Mouse (Mus musculus): ENCODE measurements around the gene Ppip5k2.
A peak's percentile ranks its signal among the peaks of the same experiment; 100 is the strongest.

Gene Ppip5k2

DNA sequence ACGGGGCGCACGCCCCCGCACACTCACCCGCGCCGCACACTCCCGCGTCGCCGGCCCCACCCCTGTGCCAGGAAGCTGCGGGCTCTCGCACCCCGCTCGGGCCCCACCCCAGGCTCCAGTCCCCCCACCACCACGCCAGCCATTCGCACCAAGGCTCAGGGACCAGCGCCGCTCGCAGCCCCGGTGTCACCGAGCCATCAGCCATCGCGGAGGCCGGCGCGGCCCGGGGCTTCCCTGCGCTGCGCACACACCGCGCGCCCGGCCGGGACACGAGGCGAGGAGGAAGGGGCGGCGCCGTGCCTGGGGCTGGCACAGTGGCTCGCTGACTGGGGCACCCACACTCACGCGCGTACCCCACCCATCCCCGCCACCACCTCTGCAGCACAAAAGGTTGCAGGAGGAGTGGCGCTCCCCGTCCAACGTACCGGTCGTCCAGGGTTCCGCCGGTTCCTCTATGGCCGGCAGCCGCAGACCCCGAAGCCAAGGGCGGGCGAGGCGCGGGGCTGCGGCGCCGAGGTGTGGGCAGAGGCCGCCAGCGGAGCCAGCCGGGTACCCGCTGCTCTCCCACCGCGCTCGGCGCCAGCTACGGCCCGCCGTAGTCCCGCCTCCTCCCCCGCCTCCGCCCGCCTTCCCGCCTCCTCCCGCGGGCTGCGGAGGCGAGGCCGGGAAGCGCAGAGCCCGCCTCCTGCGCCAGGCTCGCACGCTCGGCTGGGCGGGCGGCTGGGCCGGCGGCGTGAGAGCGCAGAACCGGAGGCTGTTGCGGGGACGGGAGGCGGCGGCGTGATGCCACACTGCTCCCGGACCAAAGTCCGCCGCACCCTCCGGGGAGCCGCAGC, 108.6 kb downstream of the Ppip5k2 start, which contains the start of gene D1Ertd622e:
TSS of gene D1Ertd622e (minus strand) at position 669 of the 836 bp plus-strand sequence.
- DNase-seq (ENCODE audit: low read depth, low spot score), result peak; percentile 73

DNA sequence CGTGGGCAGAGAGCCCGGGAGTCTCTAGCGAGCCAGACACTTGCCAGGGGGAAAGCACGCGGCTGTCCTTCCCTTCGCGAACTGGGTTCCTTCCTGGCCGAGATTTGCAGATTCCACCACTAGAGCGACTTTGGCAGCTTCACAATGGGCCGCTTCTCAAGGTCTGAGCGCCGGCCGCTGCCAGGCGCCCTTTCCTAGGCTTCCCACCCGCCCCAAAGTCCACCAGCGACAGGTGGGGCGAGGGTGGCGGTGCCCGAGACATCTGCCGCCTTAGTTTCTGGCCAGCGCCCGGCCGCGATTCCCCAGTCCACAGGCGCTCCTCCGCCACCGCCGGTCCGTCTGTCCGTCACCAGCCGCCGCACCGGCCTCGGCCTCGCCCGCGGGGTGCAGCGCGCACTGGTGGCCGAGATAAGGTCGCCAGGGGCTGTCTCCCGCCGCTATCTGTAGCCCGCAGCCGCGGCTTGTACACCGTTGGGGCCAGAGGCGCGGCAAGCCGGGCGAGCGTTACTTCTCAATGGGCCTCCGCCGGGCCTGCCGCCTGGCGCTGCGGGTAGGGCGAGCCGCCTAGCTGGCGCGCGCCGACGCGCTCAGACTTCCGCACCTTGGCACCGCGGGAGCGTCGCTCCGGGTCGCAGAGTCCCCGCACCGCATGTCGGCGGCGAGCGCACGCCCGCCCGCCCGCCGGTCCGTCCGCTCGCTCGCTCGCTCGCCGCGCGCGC, 109.4 kb downstream of the Ppip5k2 start:
- DNase-seq (ENCODE audit: low read depth, low spot score), result peak; percentile 88

- DNase-seq (ENCODE audit: low read depth, low spot score), result no peak
These were observed 110.8 kb downstream of the Ppip5k2 start for GRCm38 (mm10) chr1:97659405-97659804.

DNA sequence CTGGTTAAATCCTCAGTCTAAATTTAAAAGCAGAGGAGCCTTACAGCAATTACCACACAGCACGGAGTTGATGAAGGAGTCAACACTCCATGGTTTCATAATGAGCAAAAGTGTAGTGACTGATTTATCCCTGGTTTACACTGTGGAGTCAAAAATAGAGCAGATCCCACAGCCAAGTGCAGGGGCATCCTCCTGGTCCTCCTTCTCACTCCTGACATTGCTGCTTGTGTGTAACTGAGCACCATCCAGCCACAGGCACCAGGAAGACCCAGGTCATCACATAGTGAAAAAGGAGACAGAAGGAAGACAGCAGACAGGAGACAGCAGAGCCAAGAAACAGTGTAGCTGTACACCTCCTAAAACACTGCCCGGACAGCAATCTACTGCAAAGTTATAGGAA, 112.4 kb downstream of the Ppip5k2 start:
- no peak for DNase-seq (ENCODE audit: low read depth, low spot score)

- DNase-seq (ENCODE audit: low read depth, low spot score), result no peak
These were observed 113.0 kb downstream of the Ppip5k2 start for GRCm38 (mm10) chr1:97657201-97657600.

All from c-Kit-negative CD71-positive TER-119-positive erythroid progenitor cells, embryonic 14.5 days (primary cell).